Mouse (Mus musculus): Measurements from ENCODE around the gene Opalin. TPM values are rescaled to one million over a fixed set of nuclear protein-coding genes. Genes with fewer than 3 reads are reported as not detected.

Opalin gene
- total RNA-seq (2014; fragmentation: Nextera tagmentation) (not detected in 2 replicates), total RNA-seq (2017) (not detected in 2 replicates)

- ATAC-seq (replicated peaks; ENCODE audit: low FRiP score, low TSS enrichment, poor library complexity, severe bottlenecking) = no peak
These were observed at the start of gene Opalin for GRCm38 (mm10) chr19:41076906-41077305. TSS of gene Opalin (minus strand) at chr19:41077113.

- no peak for ATAC-seq (replicated peaks; ENCODE audit: low FRiP score, low TSS enrichment, poor library complexity, severe bottlenecking)
These were observed 46.1 kb upstream of the Opalin start for GRCm38 (mm10) chr19:41123009-41123408.

- no peak for ATAC-seq (replicated peaks; ENCODE audit: low FRiP score, low TSS enrichment, poor library complexity, severe bottlenecking)
These were observed 43.0 kb upstream of the Opalin start for GRCm38 (mm10) chr19:41119924-41120323.

- ATAC-seq (replicated peaks; ENCODE audit: low FRiP score, low TSS enrichment, poor library complexity, severe bottlenecking) = no peak
These were observed 41.4 kb upstream of the Opalin start for GRCm38 (mm10) chr19:41118346-41118745.

- no peak for ATAC-seq (replicated peaks; ENCODE audit: low FRiP score, low TSS enrichment, poor library complexity, severe bottlenecking)
These were observed 40.4 kb upstream of the Opalin start for GRCm38 (mm10) chr19:41117334-41117733.

GRCm38 (mm10) chr19:41114611-41115010, 37.7 kb upstream of the Opalin start:
- no peak for ATAC-seq (replicated peaks; ENCODE audit: low FRiP score, low TSS enrichment, poor library complexity, severe bottlenecking)

GRCm38 (mm10) chr19:41113911-41114531, 37.1 kb upstream of the Opalin start:
- ATAC-seq (replicated peaks; ENCODE audit: low FRiP score, low TSS enrichment, poor library complexity, severe bottlenecking) = no peak

GRCm38 (mm10) chr19:41112609-41113008, 35.7 kb upstream of the Opalin start:
- no peak for ATAC-seq (replicated peaks; ENCODE audit: low FRiP score, low TSS enrichment, poor library complexity, severe bottlenecking)

- ATAC-seq (replicated peaks; ENCODE audit: low FRiP score, low TSS enrichment, poor library complexity, severe bottlenecking) = no peak
These were observed 33.1 kb upstream of the Opalin start for GRCm38 (mm10) chr19:41109991-41110390.

GRCm38 (mm10) chr19:41109496-41109895, 32.6 kb upstream of the Opalin start:
- no peak for ATAC-seq (replicated peaks; ENCODE audit: low FRiP score, low TSS enrichment, poor library complexity, severe bottlenecking)

- no peak for ATAC-seq (replicated peaks; ENCODE audit: low FRiP score, low TSS enrichment, poor library complexity, severe bottlenecking)
These were observed 31.8 kb upstream of the Opalin start for GRCm38 (mm10) chr19:41108666-41109065.

GRCm38 (mm10) chr19:41107530-41107929, 30.6 kb upstream of the Opalin start:
- no peak for ATAC-seq (replicated peaks; ENCODE audit: low FRiP score, low TSS enrichment, poor library complexity, severe bottlenecking)

GRCm38 (mm10) chr19:41104922-41105321, 28.0 kb upstream of the Opalin start:
- ATAC-seq (replicated peaks; ENCODE audit: low FRiP score, low TSS enrichment, poor library complexity, severe bottlenecking) = no peak

GRCm38 (mm10) chr19:41101390-41101789, 24.5 kb upstream of the Opalin start:
- no peak for ATAC-seq (replicated peaks; ENCODE audit: low FRiP score, low TSS enrichment, poor library complexity, severe bottlenecking)

- no peak for ATAC-seq (replicated peaks; ENCODE audit: low FRiP score, low TSS enrichment, poor library complexity, severe bottlenecking)
These were observed 23.9 kb upstream of the Opalin start for GRCm38 (mm10) chr19:41100863-41101262.

- no peak for ATAC-seq (replicated peaks; ENCODE audit: low FRiP score, low TSS enrichment, poor library complexity, severe bottlenecking)
These were observed 20.1 kb upstream of the Opalin start for GRCm38 (mm10) chr19:41097038-41097437.

- ATAC-seq (replicated peaks; ENCODE audit: low FRiP score, low TSS enrichment, poor library complexity, severe bottlenecking) = no peak
These were observed 15.0 kb upstream of the Opalin start for GRCm38 (mm10) chr19:41091901-41092300.

GRCm38 (mm10) chr19:41089833-41090232, 12.9 kb upstream of the Opalin start:
- ATAC-seq (replicated peaks; ENCODE audit: low FRiP score, low TSS enrichment, poor library complexity, severe bottlenecking) = peak; percentile 31; the same call in 1 of the 2 replicates

GRCm38 (mm10) chr19:41088491-41088890, 11.6 kb upstream of the Opalin start:
- no peak for ATAC-seq (replicated peaks; ENCODE audit: low FRiP score, low TSS enrichment, poor library complexity, severe bottlenecking)

GRCm38 (mm10) chr19:41087901-41088300, 11.0 kb upstream of the Opalin start:
- ATAC-seq (replicated peaks; ENCODE audit: low FRiP score, low TSS enrichment, poor library complexity, severe bottlenecking) = no peak

GRCm38 (mm10) chr19:41086700-41087099, 9.8 kb upstream of the Opalin start:
- ATAC-seq (replicated peaks; ENCODE audit: low FRiP score, low TSS enrichment, poor library complexity, severe bottlenecking) = peak; percentile 76

GRCm38 (mm10) chr19:41086289-41086688, 9.4 kb upstream of the Opalin start:
- ATAC-seq (replicated peaks; ENCODE audit: low FRiP score, low TSS enrichment, poor library complexity, severe bottlenecking) = 0 out of 2 replicates have a peak, but pooled peaks have one; percentile 9

All from megakaryocyte-erythroid progenitor cell, adult 5-6 weeks (primary cell).